Mouse (Mus musculus) small intestine, adult 2 months (tissue): ENCODE results near the gene Pik3r2.

Experiments used
- CTCF ChIP-seq: fragments of 200-500 bp; IDR thresholded peaks from 2 replicates; pipeline ENCODE4 v1.5.1; 2012; ENCODE audit warnings: low read depth, mild to moderate bottlenecking, control low read depth, inconsistent platforms, low read length, moderate library complexity, mixed read lengths; ENCODE audit not compliant: insufficient replicate concordance, insufficient read length; ENCODE audit errors: extremely low read depth
- POLR2A ChIP-seq: fragments of 200-500 bp; IDR thresholded peaks from 2 replicates; pipeline ENCODE4 v1.6.1; 2012; ENCODE audit warnings: low read depth, mild to moderate bottlenecking, control low read depth, inconsistent platforms, low read length, moderate library complexity

DNA sequence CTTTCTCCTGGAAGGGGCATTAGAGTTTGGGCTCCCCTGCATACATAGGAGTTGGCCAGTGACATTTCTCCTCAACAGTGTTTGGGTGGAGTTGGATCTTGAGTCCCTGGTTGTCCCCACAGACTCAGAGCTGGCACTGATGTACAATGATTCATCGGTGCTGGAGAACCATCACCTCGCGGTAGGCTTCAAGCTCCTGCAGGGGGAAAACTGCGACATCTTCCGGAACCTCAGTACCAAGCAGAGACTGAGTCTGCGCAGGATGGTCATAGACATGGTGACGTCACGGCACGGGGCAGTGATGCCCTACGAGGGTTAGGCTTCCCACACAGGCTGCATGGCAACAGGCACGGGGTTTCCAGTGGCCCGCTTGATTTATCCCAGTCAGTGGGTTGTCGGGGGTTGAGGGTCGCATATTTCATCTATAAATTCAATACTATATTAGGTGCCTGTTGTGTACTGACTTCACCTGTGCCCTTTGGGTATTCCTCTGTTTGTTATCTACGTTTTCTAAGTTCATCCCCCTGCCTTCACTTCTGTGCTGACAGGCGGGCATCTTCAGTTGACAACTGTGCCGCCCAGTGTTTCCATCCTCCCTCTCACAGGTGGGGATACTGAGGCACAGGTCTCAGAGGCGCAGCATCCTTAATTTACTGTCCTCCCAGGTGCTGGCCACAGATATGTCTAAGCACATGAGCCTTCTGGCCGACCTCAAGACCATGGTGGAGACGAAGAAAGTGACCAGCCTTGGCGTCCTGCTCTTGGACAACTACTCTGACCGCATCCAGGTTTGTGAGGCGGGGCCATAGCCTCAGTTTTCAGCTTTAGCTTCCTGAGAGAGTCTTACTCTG is 28.0 kb downstream of the Pik3r2 start:
- TF ChIP-seq POLR2A (no peak), CTCF (no peak)
